Mouse (Mus musculus): ENCODE results near the gene Bphl.

GRCm38 (mm10) chr13:34120536-34120935, 83.1 kb downstream of the Bphl start:
- TF ChIP-seq CTCF (IDR thresholded peaks at IDR 0.05; ENCODE audit: extremely low read depth, insufficient read depth, low read length) (no peak), POLR2A (IDR thresholded peaks at IDR 0.05; ENCODE audit: extremely low read depth, insufficient read depth, low read length) (no peak)

Measured in cortical plate, adult 2 months (tissue).